Mouse (Mus musculus) embryonic stem cell, embryonic (primary cell): ENCODE data around the gene Cd3g.

Experiments used
- CTCF ChIA-PET, 4 experiments: fragments of 300-600 bp in 2 of 4; fragments of 350-600 bp in 2 of 4; sonication (Branson Sonifier 250); formaldehyde crosslinking; loops; one replicate each; lab custom pipeline; 2022; ENCODE audit warnings: inconsistent platforms in 2 of 4; lab: Charles Lee
- POLR2A ChIA-PET, 4 experiments: fragments of 300-600 bp in 2 of 4; fragments of 350-600 bp in 2 of 4; sonication (Branson Sonifier 250); formaldehyde crosslinking; loops; one replicate each; lab custom pipeline; 2022; ENCODE audit warnings: antibody characterized with exemption in 4 of 4, inconsistent platforms in 1 of 4; lab: Charles Lee

The Cd3g gene

DNA sequence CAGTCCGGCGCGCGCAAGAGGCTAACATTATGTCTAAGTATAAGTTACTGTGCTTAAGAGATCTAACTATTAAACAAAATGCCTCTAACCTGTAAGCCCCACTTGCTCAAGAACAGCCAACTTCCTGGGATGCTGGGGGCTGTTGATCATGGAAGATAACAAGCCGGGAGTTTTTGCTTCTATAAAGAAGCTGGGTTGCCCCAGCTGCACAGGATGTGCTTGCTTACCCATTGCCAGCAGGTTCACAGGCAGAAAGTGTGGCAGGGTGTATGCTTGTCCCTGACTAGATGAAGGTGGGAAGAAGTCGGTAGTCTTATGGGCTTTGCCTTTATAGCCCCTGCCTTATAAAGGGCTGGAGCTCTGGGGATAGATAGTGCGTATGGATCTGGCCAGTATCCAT is 16.4 kb upstream of the Cd3g start:
- ChIA-PET CTCF (no interaction called here), POLR2A (interaction anchor here in 1 of 4 experiments (0.5 kb wide), 1 partner anchor 52 kb away, joined by 4 read pairs; no protein-coding TSS in a partner anchor)

DNA sequence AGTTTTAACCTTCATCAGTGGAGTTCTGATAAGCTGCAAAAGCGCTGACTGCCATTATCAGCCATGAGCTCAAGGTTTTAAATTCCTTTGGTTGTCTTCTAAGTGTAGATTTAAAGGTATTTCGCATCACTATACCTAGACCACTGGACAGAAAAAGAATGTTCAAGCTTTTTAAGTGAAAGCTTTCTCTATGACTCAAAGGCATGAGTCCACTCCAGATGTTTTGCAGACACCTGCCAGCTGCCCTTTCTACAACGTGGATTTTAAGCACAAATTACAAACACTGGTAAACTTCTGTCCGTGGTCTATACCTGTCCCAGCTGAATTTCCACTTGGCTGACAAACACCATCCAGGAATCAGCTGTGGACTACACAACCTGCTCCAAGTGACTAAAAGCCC is 14.7 kb upstream of the Cd3g start:
- POLR2A ChIA-PET: interaction anchor here in 2 of 4 experiments (1.0 to 2.2 kb wide), 2 partner anchors 12 to 47 kb away, joined by 4 to 5 read pairs; no protein-coding TSS in a partner anchor
- CTCF ChIA-PET: interaction anchor here in 1 of 4 experiments (0.5 kb wide), 1 partner anchor 138 kb away, joined by 7 read pairs; no protein-coding TSS in a partner anchor

DNA sequence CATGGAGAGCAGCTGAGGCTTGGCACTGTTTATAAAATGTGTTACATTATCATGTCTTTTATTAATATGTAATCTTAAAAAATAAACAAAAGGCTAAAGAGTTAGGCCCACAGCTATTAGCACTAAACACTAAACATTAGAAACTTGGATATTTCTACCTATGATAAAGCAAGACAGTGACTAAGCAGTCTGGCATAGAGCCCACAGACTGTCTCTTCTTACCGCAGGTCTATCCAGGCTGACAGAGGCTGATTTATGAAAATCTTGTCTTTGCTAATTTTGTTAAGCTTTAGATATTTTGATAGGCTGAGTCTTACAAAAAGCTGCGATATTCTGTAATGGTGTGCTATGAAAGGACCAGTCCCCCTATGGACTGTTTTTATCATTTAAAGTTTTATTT is 13.0 kb upstream of the Cd3g start:
- CTCF ChIA-PET: interaction anchor here in 1 of 4 experiments (0.6 kb wide), 1 partner anchor 140 kb away, joined by 4 read pairs; no protein-coding TSS in a partner anchor
- POLR2A ChIA-PET: interaction anchor here in 1 of 4 experiments (0.6 kb wide), 1 partner anchor 586 kb away, joined by 3 read pairs; the partner anchor contains the start of genes Rps25 and Trappc4

DNA sequence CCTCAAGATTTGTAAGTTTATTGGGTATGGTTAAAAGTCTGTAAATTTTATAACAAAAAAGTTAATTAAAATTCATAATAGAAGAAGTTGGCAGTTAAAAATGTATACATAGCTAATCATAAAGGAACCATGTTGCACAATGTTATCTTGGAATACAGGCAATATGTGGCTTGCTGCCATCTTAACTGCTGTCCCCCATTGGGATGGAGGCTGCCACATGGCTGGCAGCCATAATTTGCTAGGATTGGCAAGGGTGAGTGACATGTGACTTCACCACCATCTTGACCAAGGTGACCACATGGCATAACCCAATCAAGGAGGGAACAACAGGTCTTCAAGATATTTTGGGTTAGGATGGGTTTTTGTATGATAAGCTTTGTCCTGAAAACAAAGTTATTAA is 12.0 kb upstream of the Cd3g start:
- CTCF ChIA-PET: interaction anchor here in 1 of 4 experiments (0.6 kb wide), 1 partner anchor 237 kb away, joined by 3 read pairs; no protein-coding TSS in a partner anchor

DNA sequence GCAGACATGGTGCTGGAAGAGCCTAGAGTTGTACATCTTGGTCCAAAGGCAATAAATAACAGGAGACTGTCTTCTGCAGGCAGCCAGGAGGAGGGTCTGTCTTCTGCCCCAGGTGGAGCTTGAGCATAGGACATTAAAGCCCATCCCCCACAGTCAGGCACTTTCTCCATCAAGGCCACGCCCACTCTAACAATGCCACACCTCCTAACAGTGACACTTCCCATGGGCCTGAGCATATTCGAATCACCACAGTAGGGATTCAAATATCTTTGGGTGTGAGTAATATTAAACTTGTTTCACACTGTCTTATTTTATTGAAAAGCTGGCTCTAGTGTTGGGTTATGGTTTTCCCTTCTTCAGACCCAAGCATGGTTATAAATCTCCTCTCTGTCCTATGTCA is 11.6 kb upstream of the Cd3g start:
- CTCF ChIA-PET: no interaction called here
- POLR2A ChIA-PET: no interaction called here

More for the DNA sequence above, 12.0 kb upstream of the Cd3g start:
- POLR2A ChIA-PET: no interaction called here

DNA sequence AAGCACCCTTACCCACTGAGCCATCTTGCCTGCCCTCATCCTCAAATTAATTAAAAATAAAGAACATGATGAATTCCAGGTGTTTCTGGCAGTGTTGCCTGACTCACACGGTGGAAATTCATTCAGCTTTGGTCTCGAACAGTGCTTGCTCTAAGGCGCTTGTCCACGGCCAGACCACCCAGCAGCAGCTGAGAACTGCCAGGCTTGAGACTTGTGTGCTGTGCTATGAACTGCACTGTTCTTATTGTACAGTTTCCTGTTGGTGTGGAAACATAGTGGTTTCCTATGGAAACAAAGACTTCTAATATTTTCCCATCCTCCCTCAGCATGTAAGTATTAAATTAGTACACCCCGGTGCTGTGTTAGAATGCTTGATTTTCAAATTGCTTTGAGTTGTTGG is 6.7 kb upstream of the Cd3g start:
- ChIA-PET POLR2A (interaction anchor here in 1 of 4 experiments (0.6 kb wide), 1 partner anchor 95 kb away, joined by 3 read pairs; no protein-coding TSS in a partner anchor), CTCF (no interaction called here)

DNA sequence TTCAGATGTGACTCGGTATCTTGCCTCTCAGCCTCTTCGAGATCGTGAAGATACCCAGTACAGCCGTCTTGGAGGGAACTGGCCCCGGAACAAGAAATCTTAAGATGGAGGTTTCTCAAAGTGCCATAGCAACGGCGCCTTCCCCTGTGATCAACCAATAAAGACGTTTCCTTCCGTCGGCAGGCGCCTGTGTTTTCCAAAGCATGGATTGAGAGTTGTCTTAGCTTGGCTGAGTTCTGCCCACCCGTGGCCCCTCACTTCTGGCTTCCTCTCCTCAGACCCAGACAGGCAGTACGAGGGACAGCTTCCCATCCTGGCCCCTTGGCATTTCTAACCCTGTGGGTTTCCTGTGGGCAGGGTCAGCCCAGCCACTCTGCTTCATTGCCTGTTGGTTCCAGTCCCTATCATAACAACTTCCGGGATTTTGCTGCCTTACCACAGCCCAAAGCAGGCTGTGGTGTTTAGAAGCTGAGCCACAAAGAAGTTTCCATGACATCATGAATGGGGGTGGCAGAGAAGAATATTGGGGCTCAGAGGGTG is 6.1 kb upstream of the Cd3g start:
- POLR2A ChIA-PET: interaction anchor here in 3 of 4 experiments (0.6 to 0.7 kb wide), 3 partner anchors 56 to 1929 kb away, joined by 3 read pairs; no protein-coding TSS in a partner anchor
- CTCF ChIA-PET: interaction anchor here in 1 of 4 experiments (0.7 kb wide), 1 partner anchor 148 kb away, joined by 3 read pairs; no protein-coding TSS in a partner anchor

DNA sequence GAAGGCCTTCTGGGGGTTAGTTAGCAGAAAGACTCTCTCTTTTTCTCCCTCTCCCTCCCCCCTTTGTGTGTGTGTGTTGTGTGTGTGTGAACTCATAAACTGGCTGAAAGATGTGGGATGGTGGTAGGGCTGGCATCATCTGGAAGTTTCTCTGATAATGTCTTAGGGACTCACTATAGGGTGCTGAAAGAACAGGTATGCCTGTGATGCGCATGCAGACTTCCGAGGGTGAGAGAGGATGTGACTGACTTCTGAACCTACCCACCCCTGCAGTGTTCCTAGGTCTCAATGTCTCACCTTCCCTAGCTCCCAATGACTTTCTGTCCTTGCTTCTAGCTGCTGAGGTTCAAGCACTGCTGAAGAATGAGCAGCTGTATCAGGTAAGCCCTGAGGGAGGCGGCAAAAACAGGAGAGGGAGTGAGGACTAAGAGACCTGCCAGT is 5.5 kb upstream of the Cd3g start:
- CTCF ChIA-PET: interaction anchor here in 1 of 4 experiments (0.7 kb wide), 1 partner anchor 149 kb away, joined by 3 read pairs; no protein-coding TSS in a partner anchor
- POLR2A ChIA-PET: interaction anchor here in 2 of 4 experiments (0.6 to 1.1 kb wide), 3 partner anchors 19 to 1929 kb away, joined by 3 to 6 read pairs (median 3); no protein-coding TSS in a partner anchor

DNA sequence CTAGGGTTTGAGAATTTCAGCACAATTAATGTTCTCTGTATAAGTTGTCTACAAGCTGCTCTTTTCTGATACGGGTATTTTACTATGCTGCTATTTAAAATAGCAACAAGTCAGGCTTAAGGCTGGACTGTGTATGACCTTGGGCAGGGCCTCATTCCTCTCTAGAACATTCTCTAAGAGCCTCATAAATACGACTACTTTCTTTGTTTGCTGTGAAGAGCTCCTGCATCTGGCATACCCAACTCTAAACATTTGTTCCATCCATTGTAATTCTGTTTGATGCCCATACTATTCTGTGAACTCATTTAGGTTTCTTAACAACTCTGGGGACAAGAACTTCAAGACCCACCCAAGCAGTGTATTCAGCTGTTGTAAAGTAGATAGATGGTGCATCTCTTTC is 2.8 kb upstream of the Cd3g start:
- POLR2A ChIA-PET: interaction anchor here in 3 of 4 experiments (0.5 to 1.6 kb wide), 7 partner anchors 12 to 214 kb away, joined by 3 to 5 read pairs (median 3); partner anchors contain the start of gene Mpzl3 (in 1 of the 3)
- CTCF ChIA-PET: interaction anchor here in 2 of 4 experiments (0.5 to 1.0 kb wide), 2 partner anchors 59 to 1985 kb away, joined by 3 read pairs; no protein-coding TSS in a partner anchor

DNA sequence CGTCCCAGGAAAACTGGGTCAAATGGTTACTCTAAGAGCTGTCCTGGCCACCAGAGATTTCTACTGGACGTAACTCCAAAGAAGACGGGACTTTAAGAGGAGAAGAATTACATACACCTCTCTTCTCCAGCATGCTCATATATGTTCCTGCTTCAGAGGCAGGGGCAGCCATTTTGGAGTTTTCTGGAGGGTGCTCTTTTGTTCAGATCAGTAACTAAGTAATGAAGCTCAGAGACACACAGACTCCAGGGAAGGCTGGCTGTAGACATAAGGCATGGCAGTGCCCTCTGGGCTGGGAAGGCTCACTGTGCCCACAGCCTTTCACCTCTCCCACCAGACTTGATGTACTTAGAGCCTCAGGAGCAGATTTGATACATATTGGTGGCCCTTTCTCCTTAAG is 2.3 kb upstream of the Cd3g start:
- ChIA-PET POLR2A (interaction anchor here in 3 of 4 experiments (0.5 to 1.6 kb wide), 7 partner anchors 12 to 213 kb away, joined by 3 to 5 read pairs (median 3); partner anchors contain the start of gene Mpzl3 (in 1 of the 3)), CTCF (interaction anchor here in 2 of 4 experiments (0.5 to 1.0 kb wide), 2 partner anchors 59 to 1984 kb away, joined by 3 read pairs; no protein-coding TSS in a partner anchor)

DNA sequence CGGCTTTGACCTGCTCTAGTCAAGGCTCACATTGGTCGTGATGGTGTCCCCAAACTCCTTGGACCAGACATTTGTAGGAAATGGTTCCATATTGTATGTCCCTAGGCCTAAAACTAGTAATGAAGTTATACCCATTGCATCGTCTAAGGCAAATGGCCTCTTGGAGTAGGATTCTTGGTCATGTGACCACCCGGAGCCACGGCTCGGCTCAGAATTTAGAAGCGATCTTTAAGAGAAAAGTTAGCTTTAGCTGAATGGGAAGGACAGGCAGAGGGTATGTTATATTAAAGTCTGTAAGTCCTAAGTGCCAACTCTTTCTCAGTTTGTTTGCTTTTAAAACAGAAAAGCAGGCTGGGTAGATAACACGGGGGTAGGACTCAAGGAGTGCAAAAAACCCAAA is 1.9 kb upstream of the Cd3g start:
- ChIA-PET POLR2A (interaction anchor here in 2 of 4 experiments (0.8 to 1.3 kb wide), 4 partner anchors 17 to 213 kb away, joined by 3 to 4 read pairs (median 3); partner anchors contain the start of gene Mpzl3 (in 1 of the 2)), CTCF (no interaction called here)

DNA sequence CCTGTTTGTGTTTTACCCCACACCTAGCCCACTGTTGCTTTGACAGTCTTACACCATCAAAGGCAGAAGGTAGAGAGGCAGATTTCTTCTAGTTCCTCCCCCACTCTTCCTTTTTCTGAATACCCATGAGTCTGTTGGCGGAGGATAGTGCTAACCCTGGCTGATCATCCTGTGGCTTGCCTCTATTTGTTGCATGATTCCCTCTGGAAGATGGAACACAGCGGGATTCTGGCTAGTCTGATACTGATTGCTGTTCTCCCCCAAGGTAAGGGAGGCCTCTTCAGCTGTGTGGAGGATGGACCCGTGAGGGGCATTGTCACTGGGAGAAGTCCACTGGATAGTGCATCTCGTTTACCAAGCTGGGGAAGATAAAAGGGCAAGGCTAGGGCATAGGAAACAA is 1.4 kb upstream of the Cd3g start, which contains the start of gene Cd3d:
Gene Cd3d, plus strand, starts transcription at position 111 of the 400 bp plus-strand sequence.
- ChIA-PET POLR2A (interaction anchor here in 2 of 4 experiments (0.9 to 1.0 kb wide), 2 partner anchors 10 to 18 kb away, joined by 3 read pairs; no protein-coding TSS in a partner anchor), CTCF (no interaction called here)

DNA sequence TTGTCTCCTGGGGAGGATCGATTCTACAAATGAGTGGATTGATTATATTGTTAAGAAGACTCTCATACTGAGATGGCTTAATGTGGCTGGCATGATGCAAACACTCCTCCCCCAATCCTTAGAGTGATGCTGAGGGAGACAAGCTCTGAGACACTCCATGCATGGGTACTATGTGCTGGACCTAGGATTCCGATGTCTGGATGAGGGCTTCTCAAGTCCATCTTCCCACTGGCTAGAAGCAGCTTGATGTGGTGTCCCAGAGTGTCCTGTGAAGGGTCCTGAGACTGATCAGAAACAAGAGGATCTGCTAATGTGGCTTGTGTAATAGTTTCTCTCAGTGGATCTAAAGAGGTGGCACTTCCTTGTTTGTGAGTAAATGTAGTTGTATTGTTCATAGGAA is 873 bp upstream of the Cd3g start:
- POLR2A ChIA-PET: interaction anchor here in 1 of 4 experiments (1.0 to 1.3 kb wide), 2 partner anchors 10 to 79 kb away, joined by 3 read pairs; no protein-coding TSS in a partner anchor

DNA sequence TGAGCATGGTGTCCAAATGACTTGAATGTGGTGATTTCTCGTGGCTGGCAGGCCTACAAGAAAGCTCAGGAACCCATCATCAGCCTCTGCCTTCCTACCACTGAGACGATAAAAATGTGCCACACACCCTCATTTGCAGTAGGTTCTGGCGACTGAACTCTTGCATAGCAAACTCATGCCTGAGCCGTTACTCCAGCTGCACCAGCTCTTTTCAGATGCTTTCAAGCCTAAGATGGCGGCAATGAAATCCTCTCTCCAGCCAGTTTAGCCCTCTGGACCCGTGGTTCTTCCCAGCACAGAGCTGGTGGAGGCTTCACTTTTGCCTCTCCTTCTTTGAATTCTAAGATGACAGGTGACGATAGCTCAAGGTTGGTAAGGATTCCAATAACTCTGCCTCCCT is 425 bp downstream of the Cd3g start:
- POLR2A ChIA-PET: interaction anchor here in 2 of 4 experiments (0.6 to 1.3 kb wide), 6 partner anchors 9 to 80 kb away, joined by 3 to 4 read pairs (median 3); partner anchors contain the start of gene Mpzl2 (in 1 of the 2)
- CTCF ChIA-PET: interaction anchor here in 1 of 4 experiments (1.1 kb wide), 1 partner anchor 43 kb away, joined by 3 read pairs; no protein-coding TSS in a partner anchor

More for the DNA sequence above, 873 bp upstream of the Cd3g start:
- CTCF ChIA-PET: no interaction called here

DNA sequence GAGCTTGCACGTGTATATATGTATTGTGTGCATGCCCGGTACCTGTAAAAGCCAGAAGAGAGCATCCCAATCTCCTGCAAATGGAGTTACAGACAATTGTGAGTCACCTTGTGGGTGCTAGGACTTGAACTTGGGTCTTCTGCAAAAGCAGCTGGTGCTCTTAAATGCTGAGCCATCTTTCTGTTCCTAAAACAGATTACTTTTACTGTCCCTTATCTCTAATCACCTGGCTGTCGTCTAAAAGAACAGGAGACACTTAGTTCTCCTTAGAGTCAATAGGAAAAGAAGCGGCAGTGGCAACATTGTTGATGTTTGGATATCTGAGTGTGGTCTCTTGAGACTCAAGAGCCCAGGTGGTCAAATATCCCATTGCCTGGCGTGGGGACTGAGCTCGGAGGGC is 2.4 kb downstream of the Cd3g start:
- ChIA-PET POLR2A (no interaction called here), CTCF (interaction anchor here in 1 of 4 experiments (0.7 kb wide), 1 partner anchor 11 kb away, joined by 3 read pairs; no protein-coding TSS in a partner anchor)

DNA sequence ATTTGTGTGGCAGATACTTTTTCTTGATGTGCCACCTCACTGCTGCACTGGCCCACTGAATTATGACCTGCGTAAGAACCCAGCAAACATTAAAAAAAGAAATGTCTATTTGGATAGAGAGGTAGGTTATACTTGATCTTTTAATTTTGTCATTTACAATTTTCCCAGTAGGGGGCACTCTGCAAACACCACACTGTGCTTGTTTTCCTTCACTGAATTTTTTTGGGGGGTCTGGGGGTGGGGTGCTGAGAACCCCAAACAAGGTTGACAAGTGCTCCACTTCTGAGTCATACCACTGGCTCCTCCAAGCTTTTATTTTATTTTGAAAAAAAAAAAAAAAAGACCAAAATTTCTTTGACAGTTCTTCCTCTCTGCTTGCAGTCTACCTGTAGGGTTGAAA is 10.8 kb downstream of the Cd3g start:
- ChIA-PET CTCF (interaction anchor here in 3 of 4 experiments (0.6 to 1.2 kb wide), 9 partner anchors 14 to 1142 kb away, joined by 3 to 10 read pairs (median 4); no protein-coding TSS in a partner anchor), POLR2A (interaction anchor here in 1 of 4 experiments (0.6 to 1.1 kb wide), 4 partner anchors 19 to 406 kb away, joined by 3 to 4 read pairs (median 3); no protein-coding TSS in a partner anchor)

DNA sequence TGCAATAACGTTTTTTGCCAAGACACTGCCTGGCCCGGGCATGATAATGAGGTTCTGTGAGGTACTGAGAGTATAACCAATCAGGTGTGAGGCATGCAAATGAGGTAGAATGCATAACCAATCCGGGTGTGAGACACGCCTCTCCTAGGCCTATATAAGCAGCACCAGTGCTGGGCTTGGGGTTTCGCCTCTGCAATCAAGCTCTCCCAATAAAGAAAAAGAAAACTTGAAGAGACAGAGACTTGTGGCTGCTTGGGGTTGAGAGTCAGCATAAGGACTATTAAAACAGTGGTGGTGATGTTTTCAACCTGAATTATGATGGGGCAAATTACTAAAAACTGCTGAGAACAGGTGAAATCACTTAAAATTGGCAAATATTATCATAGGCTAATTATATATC is 12.5 kb downstream of the Cd3g start:
- ChIA-PET POLR2A (interaction anchor here in 2 of 4 experiments (0.7 to 1.0 kb wide), 2 partner anchors 47 to 487 kb away, joined by 3 read pairs; no protein-coding TSS in a partner anchor), CTCF (interaction anchor here in 2 of 4 experiments (0.5 to 1.5 kb wide), 6 partner anchors 30 to 201 kb away, joined by 3 to 11 read pairs (median 4); partner anchors contain the start of gene Arcn1 (in 1 of the 2))

DNA sequence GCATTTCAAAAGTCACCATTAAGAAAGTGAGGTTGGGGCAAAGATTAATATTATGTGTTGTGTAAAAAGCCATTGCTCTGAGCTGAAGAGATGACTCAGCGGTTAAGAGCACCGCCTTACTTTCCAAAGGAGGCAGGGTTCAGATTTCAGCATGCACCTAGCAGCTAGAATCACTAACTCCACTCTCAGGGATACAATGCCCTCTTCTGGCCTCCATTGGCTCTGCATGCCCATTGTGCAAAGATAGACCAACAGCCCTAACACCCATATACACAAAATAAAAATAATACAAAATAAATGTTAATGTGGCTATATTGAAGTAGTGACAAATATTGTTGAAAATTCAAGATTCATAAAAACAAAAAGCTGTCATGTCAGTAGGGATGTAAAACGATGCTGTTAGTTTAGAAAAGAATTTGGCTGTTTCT is 13.4 kb downstream of the Cd3g start:
- CTCF ChIA-PET: interaction anchor here (0.6 to 2.5 kb wide), 36 partner anchors 10 to 1046 kb away, joined by 3 to 21 read pairs (median 3); partner anchors contain the start of genes Atp5l (in 2 of the 4), Arcn1 (in 1 of the 4) and Tmem25 (in 1 of the 4)

More for the DNA sequence above, 13.4 kb downstream of the Cd3g start:
- POLR2A ChIA-PET: interaction anchor here in 3 of 4 experiments (0.8 to 3.0 kb wide), 12 partner anchors 12 to 199 kb away, joined by 3 to 22 read pairs (median 6); partner anchors contain the start of genes Arcn1 (in 2 of the 3), Ift46 (in 2 of the 3) and Atp5l (in 1 of the 3)
